In genomic region chr2:39004372-39004771, GRCm38 (mm10) we compare ENCODE assay signal across 7 mouse cellular contexts. TPM values are rescaled to one million over a fixed set of nuclear protein-coding genes. Genes with fewer than 3 reads are reported as not detected.
A peak's percentile ranks its signal among the peaks of the same experiment; 100 is the strongest.
DNase-seq lines count a peak whose midpoint lies in the region; ATAC-seq and TF ChIP-seq lines count a peak whose summit lies in the region.

No protein-coding gene starts in this region.

- no peaks in the 10 kb centered on the region for H3K27me3 ChIP-seq in heart, postnatal 0 days (ENCODE audit: control insufficient read depth, insufficient read depth, low read length)
- H3K27me3 ChIP-seq in liver, embryonic 14.5 days (ENCODE audit: control insufficient read depth, insufficient read depth, low read length) = no peaks in the 10 kb centered on the region

- peak overlapping the region; percentile 69 for H3K4me2 ChIP-seq in heart, postnatal 0 days (ENCODE audit: low read depth, low read length)
- H3K4me2 ChIP-seq in liver, embryonic 14.5 days (ENCODE audit: low read depth) = peak overlapping the region; percentile 98

- WGBS in heart, postnatal 0 days = 0% methylated on average over 11 of the region's 11 CpGs
- under 1% methylated on average over 11 of the region's 11 CpGs for WGBS in liver, embryonic 14.5 days (ENCODE audit: insufficient replicate concordance)

- H3K4me3 ChIP-seq in brown adipose tissue, adult 24 weeks (ENCODE audit: insufficient read depth, low read depth, low read length) = peak overlapping the region; percentile 63
- peak overlapping the region; percentile 71 for H3K4me3 ChIP-seq in heart, postnatal 0 days (ENCODE audit: low read depth, low read length)
- H3K4me3 ChIP-seq in liver, embryonic 14.5 days (ENCODE audit: insufficient read depth in 1 of 2, low read depth in 2 of 2, low read length in 2 of 2) = peak overlapping the region; percentile 91 to 95

- H3K9me3 ChIP-seq in heart, postnatal 0 days (replicated peaks; ENCODE audit: control insufficient read depth, low read length) = no peaks in the 10 kb centered on the region
- no peaks in the 10 kb centered on the region for H3K9me3 ChIP-seq in liver, embryonic 14.5 days (ENCODE audit: control insufficient read depth, low read length)

- no peak for TF ChIP-seq EP300 in heart, postnatal 0 days (IDR thresholded peaks at IDR 0.05; ENCODE audit: low read depth)
- no peak for TF ChIP-seq EP300 in liver, embryonic 14.5 days (IDR thresholded peaks at IDR 0.05; ENCODE audit: low read depth)

- H3K36me3 ChIP-seq in heart, postnatal 0 days (replicated peaks; ENCODE audit: control insufficient read depth, insufficient read depth, low read length) = peaks cover 37% of the 10 kb centered on the region
- peaks cover 35% of the 10 kb centered on the region for H3K36me3 ChIP-seq in liver, embryonic 14.5 days (replicated peaks; ENCODE audit: control insufficient read depth, insufficient read depth, low read depth)

- no peak for ATAC-seq in heart, postnatal 0 days (ENCODE audit: insufficient read depth, low read depth)
- ATAC-seq in liver, embryonic 14.5 days (ENCODE audit: insufficient read depth) = no peak

- peak overlapping the region; percentile 42 for H3K27ac ChIP-seq in brown adipose tissue, adult 24 weeks (replicated peaks; ENCODE audit: low read depth, low read length)
- H3K27ac ChIP-seq in heart, postnatal 0 days (ENCODE audit: low read depth) = peak overlapping the region; percentile 86
- peak overlapping the region; percentile 55 for H3K27ac ChIP-seq in liver, embryonic 14.5 days

- DNase-seq in ovary, postnatal 36 days (ENCODE audit: low spot score) = peak; percentile 37
- DNase-seq in ovary, postnatal 14 days (ENCODE audit: low spot score) = no peak
- no peak for DNase-seq in heart, postnatal 0 days (ENCODE audit: low spot score)
- DNase-seq in liver, embryonic 14.5 days (ENCODE audit: low read depth in 3 of 3, low spot score in 3 of 3) = peak in 2 of 3 experiments; percentile 46 to 49
- peak; percentile 51 for DNase-seq in retina, embryonic 14.5 days (ENCODE audit: low spot score)
- DNase-seq in ovary, adult 18-20 months (ENCODE audit: low spot score) = no peak

- H3K9ac ChIP-seq in heart, postnatal 0 days (replicated peaks; ENCODE audit: low read depth, low read length) = peak overlapping the region; percentile 87
- H3K9ac ChIP-seq in liver, embryonic 14.5 days (replicated peaks) = peak overlapping the region; percentile 87

- TF ChIP-seq CTCF in heart, postnatal 0 days (IDR thresholded peaks at IDR 0.05; ENCODE audit: low read depth) = no peak
- TF ChIP-seq CTCF in liver, embryonic 14.5 days (IDR thresholded peaks at IDR 0.05; ENCODE audit: low read depth) = no peak

- H3K4me1 ChIP-seq in brown adipose tissue, adult 24 weeks (ENCODE audit: control insufficient read depth, insufficient read depth, insufficient read length, low read length) = peaks cover 13% of the 10 kb centered on the region; the same call in 1 of the 2 replicates
- H3K4me1 ChIP-seq in heart, postnatal 0 days (ENCODE audit: control insufficient read depth, insufficient read depth) = peaks cover 13% of the 10 kb centered on the region; the same call in 1 of the 2 replicates
- peaks cover 29 to 44% of the 10 kb centered on the region in 2 experiments for H3K4me1 ChIP-seq in liver, embryonic 14.5 days (replicated peaks; ENCODE audit: control insufficient read depth in 2 of 2, insufficient read depth in 2 of 2, low read length in 1 of 2)

RNA-seq across cellular contexts. Expression of gene Arpc5l, which starts 0.8 kb away (rescaled TPM):
- 101 and 120 TPM in 2 replicates for polyA plus RNA-seq in brown adipose tissue, adult 24 weeks (2012; ENCODE audit: insufficient read depth, insufficient read length, missing spikeins)
- 13.4 and 36.2 TPM in 2 replicates for total RNA-seq in heart, postnatal 0 days (2014; rRNA removed; ENCODE audit: low replicate concordance)
- 83.0 and 87.2 TPM in 2 replicates for polyA plus RNA-seq in heart, postnatal 0 days (2015; fragmentation: Nextera tagmentation; extraction: Ambion mirVana)
- 14.9 and 29.8 TPM in 2 replicates for polyA plus RNA-seq in liver, embryonic 14.5 days (2012; rRNA removed)
- 54.1 and 55.5 TPM in 2 replicates for polyA plus RNA-seq in liver, embryonic 14.5 days (2014; fragmentation: Nextera tagmentation; extraction: Ambion mirVana)

RNA-seq across cellular contexts. Expression of gene Rpl35, which starts 1.1 kb away (rescaled TPM):
- polyA plus RNA-seq in brown adipose tissue, adult 24 weeks (2012; ENCODE audit: insufficient read depth, insufficient read length, missing spikeins) = 120 and 144 TPM in 2 replicates
- 54.2 and 56.4 TPM in 2 replicates for total RNA-seq in heart, postnatal 0 days (2014; rRNA removed; ENCODE audit: low replicate concordance)
- 539 and 573 TPM in 2 replicates for polyA plus RNA-seq in heart, postnatal 0 days (2015; fragmentation: Nextera tagmentation; extraction: Ambion mirVana)
- polyA plus RNA-seq in liver, embryonic 14.5 days (2012; rRNA removed) = 286 and 465 TPM in 2 replicates
- polyA plus RNA-seq in liver, embryonic 14.5 days (2014; fragmentation: Nextera tagmentation; extraction: Ambion mirVana) = 699 and 714 TPM in 2 replicates

RNA-seq across cellular contexts. Expression of gene Wdr38, which starts 7.1 kb away (rescaled TPM):
- not detected in 2 replicates for polyA plus RNA-seq in brown adipose tissue, adult 24 weeks (2012; ENCODE audit: insufficient read depth, insufficient read length, missing spikeins)
- 0.08 TPM in 1 of 2 replicates, not detected in the other for total RNA-seq in heart, postnatal 0 days (2014; rRNA removed; ENCODE audit: low replicate concordance)
- polyA plus RNA-seq in heart, postnatal 0 days (2015; fragmentation: Nextera tagmentation; extraction: Ambion mirVana) = 0.83 and 1.1 TPM in 2 replicates
- polyA plus RNA-seq in liver, embryonic 14.5 days (2012; rRNA removed) = 0.29 and 0.42 TPM in 2 replicates
- polyA plus RNA-seq in liver, embryonic 14.5 days (2014; fragmentation: Nextera tagmentation; extraction: Ambion mirVana) = 0.29 and 0.58 TPM in 2 replicates

Comparison
In these comparisons a context has a peak if more than half of its experiments do, and no peak if none do; other contexts are left out.
1. DNase-seq: peak in ovary, postnatal 36 days (single experiment), liver, embryonic 14.5 days (2 of 3) and retina, embryonic 14.5 days (single experiment); none in ovary, postnatal 14 days (single experiment), heart, postnatal 0 days (single experiment) and ovary, adult 18-20 months (single experiment).
2. Peak in every context shown above with its lines, with median percentiles within 50 percentile points of each other: H3K27ac ChIP-seq and H3K4me3 ChIP-seq.